Mouse (Mus musculus) liver, embryonic 16.5 days (tissue): Measurements from ENCODE around the gene Rcc2. TPM values are rescaled to one million over a fixed set of nuclear protein-coding genes. Genes with fewer than 3 reads are reported as not detected.

Experiments used
- ATAC-seq: fragments of 200-750 bp; cut with Nextera tagmentation; 2 replicates; pipeline ENCODE4 v1.8.0; 2017; ENCODE audit warnings: low read depth, mild to moderate bottlenecking, moderate number of reproducible peaks, moderate library complexity
- H3K27ac ChIP-seq: fragments of 300-500 bp; sonication (generic); 2 replicates; pipeline ENCODE4 v1.5.1; 2014; ENCODE audit warnings: mild to moderate bottlenecking, low read length
- H3K27me3 ChIP-seq: fragments of 300-500 bp; sonication (generic); 2 replicates; pipeline ENCODE4 v1.6.1; 2014; ENCODE audit warnings: low read depth, low read length, mixed read lengths; ENCODE audit not compliant: control insufficient read depth, insufficient read depth
- H3K36me3 ChIP-seq: fragments of 300-500 bp; sonication (generic); 2 replicates; pipeline ENCODE4 v1.6.1; 2014; ENCODE audit warnings: mild to moderate bottlenecking; ENCODE audit not compliant: control insufficient read depth, insufficient read depth
- H3K4me1 ChIP-seq: fragments of 300-500 bp; sonication (generic); 2 replicates; pipeline ENCODE4 v1.6.1; 2014; ENCODE audit warnings: low read depth, low read length, mixed read lengths; ENCODE audit not compliant: control insufficient read depth
- H3K4me2 ChIP-seq: fragments of 300-500 bp; sonication (generic); 2 replicates; pipeline ENCODE4 v1.6.1; 2014; ENCODE audit warnings: low read depth, low read length, mixed read lengths
- H3K4me3 ChIP-seq: fragments of 300-500 bp; sonication (generic); 2 replicates; pipeline ENCODE4 v1.5.1; 2014; ENCODE audit warnings: low read depth, mild to moderate bottlenecking, low read length
- H3K9ac ChIP-seq: fragments of 300-500 bp; sonication (generic); 2 replicates; pipeline ENCODE4 v1.6.1; 2014; ENCODE audit warnings: low read depth, low read length
- H3K9me3 ChIP-seq: fragments of 300-500 bp; sonication (generic); replicated peaks from 2 replicates; pipeline ENCODE4 v1.6.1; 2016; ENCODE audit warnings: low read length; ENCODE audit not compliant: control insufficient read depth
- WGBS: fragments of 180-500 bp; shearing (Covaris S2); extraction: QIAGEN DNeasy Blood & Tissue Kit; methylation state at CpG from one replicate; pipeline ENCODE4 v1.1.7; 2014; ENCODE audit not compliant: insufficient replicate concordance; 5-methylcytosine and 5-hydroxymethylcytosine counted together
- polyA plus RNA-seq: library from polyadenylated mRNA; unstranded; fragments of >200 nt; fragmentation: Nextera tagmentation; extraction: Ambion mirVana; gene quantifications from 2 replicates; pipeline ENCODE4 v1.2.1, GENCODE M21; 2015

Rcc2 gene
- polyA plus RNA-seq, 1 experiment from 2014 or later, result 9.7 TPM

- Histone ChIP-seq H3K4me3 (no peak overlapping the region), H3K9me3 (no peaks in the 10 kb centered on the region), H3K36me3 (no peaks in the 10 kb centered on the region), H3K4me2 (no peak overlapping the region), H3K27ac (no peak overlapping the region), H3K27me3 (no peaks in the 10 kb centered on the region; the same call in 1 of the 2 replicates), H3K4me1 (peaks cover 4% of the 10 kb centered on the region), H3K9ac (no peak overlapping the region)
- ATAC-seq, result no peak
- 58% methylated on average over 7 of the region's 7 CpGs for WGBS
Measured at GRCm38 (mm10) chr4:140665053-140665452, 35.3 kb upstream of the Rcc2 start.

GRCm38 (mm10) chr4:140665760-140666159, 34.6 kb upstream of the Rcc2 start, which contains the start of gene Arhgef10l:
Gene Arhgef10l, minus strand, starts transcription at chr4:140666012.
- no peaks in the 10 kb centered on the region; the same call in 1 of the 2 replicates for H3K27me3 ChIP-seq
- H3K36me3 ChIP-seq, result no peaks in the 10 kb centered on the region
- no peak within 1 kb of the TSS for H3K4me3 ChIP-seq
- no peak within 1 kb of the TSS for H3K9ac ChIP-seq
- no peak within 1 kb of the TSS for H3K27ac ChIP-seq
- peaks cover 4% of the 10 kb centered on the region for H3K4me1 ChIP-seq
- no peaks in the 10 kb centered on the region for H3K9me3 ChIP-seq
- H3K4me2 ChIP-seq, result no peak within 1 kb of the TSS
- ATAC-seq, result no peak
- WGBS, result 60% methylated on average over 11 of the region's 11 CpGs

DNA sequence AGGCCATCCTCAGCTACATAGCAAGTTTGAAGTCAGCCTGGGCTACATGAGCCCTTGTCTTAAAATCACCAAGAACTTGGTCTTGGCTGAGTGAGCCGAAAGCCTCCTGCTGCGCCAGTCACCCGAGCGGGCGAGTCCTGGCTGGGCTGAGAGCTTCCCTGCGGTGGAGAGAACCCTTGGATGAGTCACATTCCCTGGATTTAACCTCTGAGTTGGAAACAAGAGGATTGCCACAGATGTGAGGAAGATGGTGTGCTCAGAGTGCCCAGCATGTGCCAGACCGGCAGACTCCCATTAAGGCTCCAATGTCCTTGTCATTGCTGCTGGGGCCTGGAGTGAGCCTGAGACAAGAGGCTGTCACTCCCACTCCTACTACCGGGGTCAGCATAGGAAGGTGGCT, 32.5 kb upstream of the Rcc2 start:
- Histone ChIP-seq H3K27ac (no peak overlapping the region), H3K9me3 (no peaks in the 10 kb centered on the region), H3K9ac (no peak overlapping the region), H3K4me1 (no peaks in the 10 kb centered on the region; the same call in 1 of the 2 replicates), H3K4me2 (no peak overlapping the region), H3K36me3 (no peaks in the 10 kb centered on the region), H3K4me3 (no peak overlapping the region), H3K27me3 (no peaks in the 10 kb centered on the region)
- 73% methylated on average over 8 of the region's 8 CpGs for WGBS
- no peak for ATAC-seq

DNA sequence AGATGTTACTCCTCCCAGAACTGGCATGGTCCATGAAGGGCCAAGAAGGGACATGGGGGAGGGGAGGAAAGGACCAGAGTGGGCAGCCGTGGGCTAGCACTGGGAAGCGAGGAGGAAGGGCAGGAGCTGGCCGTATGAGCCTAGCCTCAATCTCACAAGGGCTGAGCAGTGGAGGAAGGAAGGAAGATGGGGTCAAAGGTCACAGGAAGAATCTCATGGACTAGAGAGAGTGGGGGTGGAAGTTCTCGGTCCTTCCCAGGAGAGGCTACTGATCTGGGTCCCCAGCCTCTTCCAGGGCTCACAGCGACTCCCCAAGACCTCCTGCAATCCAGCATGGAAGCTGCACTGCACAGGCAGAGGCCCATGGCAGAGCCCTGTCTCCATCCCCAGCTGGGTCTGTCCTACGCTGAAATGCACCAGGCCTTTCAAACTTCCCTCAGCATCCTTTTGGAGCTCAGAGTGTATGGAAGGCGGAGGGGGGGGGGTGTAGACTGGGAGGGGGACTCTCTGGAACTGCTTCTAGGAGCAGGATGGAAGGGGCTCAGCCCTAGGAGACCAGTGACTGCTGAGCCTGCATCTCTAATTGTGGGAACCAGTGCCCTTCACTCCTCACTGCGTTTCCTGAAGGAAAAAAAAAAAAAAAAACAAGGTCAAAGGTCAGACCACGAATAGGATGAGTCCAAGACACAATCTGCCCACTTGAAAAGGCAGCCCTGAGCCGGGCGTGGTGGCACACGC, 26.6 kb upstream of the Rcc2 start:
- Histone ChIP-seq H3K4me1 (no peaks in the 10 kb centered on the region), H3K27me3 (no peaks in the 10 kb centered on the region), H3K9me3 (no peaks in the 10 kb centered on the region), H3K4me2 (no peak overlapping the region), H3K4me3 (no peak overlapping the region), H3K27ac (no peak overlapping the region), H3K36me3 (no peaks in the 10 kb centered on the region), H3K9ac (no peak overlapping the region)
- peak; percentile 51 for ATAC-seq
- 45% methylated on average over 12 of the region's 12 CpGs for WGBS

- no peak overlapping the region for H3K27ac ChIP-seq
- WGBS, result 29% methylated on average over 12 of the region's 13 CpGs
- H3K9ac ChIP-seq, result no peak overlapping the region
- H3K9me3 ChIP-seq, result no peaks in the 10 kb centered on the region
- no peaks in the 10 kb centered on the region for H3K27me3 ChIP-seq
- no peak overlapping the region for H3K4me2 ChIP-seq
- no peak overlapping the region for H3K4me3 ChIP-seq
- H3K36me3 ChIP-seq, result no peaks in the 10 kb centered on the region
- H3K4me1 ChIP-seq, result peaks cover 2% of the 10 kb centered on the region
- 0 out of 2 replicates have a peak, but pooled peaks have one; percentile 28 for ATAC-seq
Measured at GRCm38 (mm10) chr4:140674345-140674926, 25.9 kb upstream of the Rcc2 start.

DNA sequence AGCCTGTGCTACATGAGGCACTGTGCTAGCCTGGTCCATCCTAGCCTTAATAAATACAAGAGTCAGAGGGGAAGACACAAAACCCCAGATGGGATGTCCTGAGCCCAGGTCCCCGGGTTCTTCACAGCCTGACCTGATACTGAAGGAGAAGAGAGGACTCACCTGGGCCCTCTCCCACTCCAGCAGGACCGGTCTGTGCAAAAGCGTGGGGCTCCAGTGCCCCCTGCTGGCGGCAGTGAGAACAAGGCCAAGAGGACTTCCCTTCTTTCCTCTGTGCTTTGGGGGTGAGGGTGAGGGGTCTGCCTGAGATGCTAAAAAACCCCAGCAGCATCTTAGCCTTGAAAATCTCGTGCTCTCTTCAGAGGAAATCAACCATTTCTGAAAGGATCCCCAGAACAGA, 21.3 kb upstream of the Rcc2 start:
- Histone ChIP-seq H3K9me3 (no peaks in the 10 kb centered on the region), H3K27me3 (no peaks in the 10 kb centered on the region), H3K36me3 (no peaks in the 10 kb centered on the region), H3K4me2 (no peak overlapping the region), H3K4me3 (no peak overlapping the region), H3K4me1 (peaks cover 26% of the 10 kb centered on the region), H3K9ac (no peak overlapping the region), H3K27ac (no peak overlapping the region)
- WGBS, result 7% methylated on average over 5 of the region's 5 CpGs
- ATAC-seq, result no peak

DNA sequence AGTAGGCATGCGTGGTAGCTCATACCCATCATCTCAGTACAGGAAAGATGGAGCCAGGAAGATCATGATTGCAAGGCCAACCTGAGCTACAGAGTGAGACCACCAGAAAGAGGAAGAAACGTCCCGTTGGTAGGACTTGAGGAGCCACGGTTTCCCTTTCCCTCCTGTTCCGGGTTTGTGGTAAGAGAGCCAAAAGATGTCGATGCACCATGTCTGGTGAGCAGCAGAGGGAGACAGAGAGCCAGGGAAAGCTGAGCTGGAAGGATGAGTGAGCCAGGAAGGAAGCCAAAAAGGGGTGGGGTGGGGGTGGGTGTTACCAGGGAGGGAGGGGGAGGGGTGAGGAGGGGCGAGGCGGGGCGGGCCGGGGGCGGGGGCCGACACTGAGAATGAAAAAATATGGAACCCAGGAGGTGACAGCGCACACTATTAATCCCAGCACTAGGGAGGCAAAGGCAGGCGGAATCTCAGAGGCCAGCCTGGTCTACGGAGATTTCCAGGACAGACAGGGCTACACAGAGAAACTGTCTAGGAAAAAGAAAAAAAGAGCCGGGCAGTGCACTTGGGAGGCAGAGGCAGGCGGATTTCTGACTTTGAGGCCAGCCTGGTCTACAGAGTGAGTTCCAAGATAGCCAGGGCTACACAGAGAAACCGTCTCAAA, 20.5 kb upstream of the Rcc2 start:
- no peak overlapping the region for H3K27ac ChIP-seq
- peak overlapping the region; percentile 49; the same call in 1 of the 2 replicates for H3K9ac ChIP-seq
- no peaks in the 10 kb centered on the region for H3K27me3 ChIP-seq
- peaks cover 34% of the 10 kb centered on the region for H3K4me1 ChIP-seq
- no peaks in the 10 kb centered on the region for H3K9me3 ChIP-seq
- H3K4me3 ChIP-seq, result peak overlapping the region; percentile 34
- 18% methylated on average over 15 of the region's 18 CpGs for WGBS
- H3K4me2 ChIP-seq, result peak overlapping the region; percentile 57
- no peak for ATAC-seq
- no peaks in the 10 kb centered on the region for H3K36me3 ChIP-seq

DNA sequence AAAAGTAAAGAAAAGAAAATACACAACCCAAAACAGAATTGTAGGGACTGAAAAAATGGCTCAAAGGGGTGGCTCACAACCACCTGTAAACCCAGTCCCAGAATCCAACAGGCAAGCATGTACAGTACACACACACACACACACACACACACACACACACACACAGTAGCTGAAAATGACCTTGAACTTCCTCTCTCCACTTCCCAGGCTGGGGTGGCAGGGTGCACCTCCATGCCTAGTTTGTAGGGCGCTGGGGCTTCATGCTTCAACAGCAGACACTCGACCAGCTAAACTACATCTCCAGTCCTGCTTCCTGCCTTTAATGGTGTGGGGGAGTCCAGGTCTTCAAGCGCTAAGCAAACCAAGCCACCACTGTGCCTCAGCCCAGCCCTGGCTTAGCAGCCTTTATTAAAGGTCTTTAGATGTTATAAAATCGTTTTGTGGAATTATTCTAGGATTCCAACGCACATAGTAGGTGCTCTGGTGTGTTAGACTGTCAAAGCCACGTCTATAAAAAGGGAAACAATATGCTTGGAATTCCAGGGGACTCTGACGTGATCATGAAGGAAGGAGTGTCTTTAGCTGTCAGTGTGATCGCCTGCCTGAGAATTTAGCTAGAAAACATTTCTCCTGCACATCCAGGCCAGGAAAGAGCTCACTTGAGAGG, 19.5 kb upstream of the Rcc2 start:
- no peaks in the 10 kb centered on the region for H3K27me3 ChIP-seq
- H3K4me1 ChIP-seq, result peaks cover 43% of the 10 kb centered on the region
- H3K4me2 ChIP-seq, result no peak overlapping the region
- no peak overlapping the region for H3K9ac ChIP-seq
- ATAC-seq, result no peak
- H3K27ac ChIP-seq, result peak overlapping the region; percentile 59
- no peak overlapping the region for H3K4me3 ChIP-seq
- no peaks in the 10 kb centered on the region for H3K9me3 ChIP-seq
- 34% methylated on average over 8 of the region's 8 CpGs for WGBS
- no peaks in the 10 kb centered on the region for H3K36me3 ChIP-seq
